Mouse (Mus musculus): ENCODE results near the gene Otop3.

DNA sequence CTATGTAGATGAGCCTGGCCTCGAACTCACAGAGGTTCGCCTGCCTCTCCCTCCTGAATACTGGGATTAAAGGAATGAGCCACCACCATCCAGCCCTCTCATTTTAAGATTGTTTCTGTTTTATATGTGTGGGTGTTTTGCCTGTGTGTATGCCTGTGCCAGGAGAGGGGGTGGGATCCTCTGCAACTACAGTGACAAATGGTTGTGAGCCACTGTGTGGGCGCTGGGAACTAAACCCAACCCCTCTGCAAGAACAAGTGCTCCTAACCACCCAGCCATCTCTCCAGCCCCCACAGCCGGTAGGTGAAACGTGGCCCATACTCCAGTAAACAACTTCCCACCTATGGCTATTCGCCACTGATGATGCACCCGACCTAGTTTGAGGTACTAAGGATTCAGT is 56.8 kb downstream of the Otop3 start:
- no peak for TF ChIP-seq CTCF (IDR thresholded peaks at IDR 0.05; ENCODE audit: low read depth, low read length)
- no peak for TF ChIP-seq POLR2A (IDR thresholded peaks at IDR 0.05; ENCODE audit: borderline replicate concordance, low read depth, low read length)
